Mouse (Mus musculus): ENCODE results near the gene Cnksr3. TPM values are rescaled to one million over a fixed set of nuclear protein-coding genes. Genes with fewer than 3 reads are reported as not detected.

The Cnksr3 gene
- total and polyA plus RNA-seq, 3 experiments: not detected

GRCm38 (mm10) chr10:7205576-7205975 is 6.5 kb downstream of the Cnksr3 start:
- Histone ChIP-seq H3K9me3 (replicated peaks; ENCODE audit: insufficient read depth, low read length) (no peaks in the 10 kb centered on the region), H3K9ac (ENCODE audit: control insufficient read depth, low read depth, low read length, poor library complexity, severe bottlenecking) (no peak overlapping the region), H3K4me3 (ENCODE audit: control insufficient read depth in 1 of 2, insufficient read depth in 1 of 2, low read depth in 2 of 2, low read length in 2 of 2) (no peak overlapping the region), H3K36me3 (ENCODE audit: control insufficient read depth in 1 of 2, insufficient read depth in 2 of 2, low read length in 2 of 2) (no peaks in the 10 kb centered on the region), H3K4me1 (ENCODE audit: control insufficient read depth in 1 of 2, insufficient read depth in 2 of 2, low read length in 2 of 2) (no peaks in the 10 kb centered on the region), H3K27me3 (ENCODE audit: control insufficient read depth in 1 of 2, insufficient read depth in 2 of 2, low read length in 2 of 2) (no peaks in the 10 kb centered on the region), H3K79me2 (ENCODE audit: control insufficient read depth, insufficient read depth, low read length, poor library complexity) (no peaks in the 10 kb centered on the region), H3K27ac (ENCODE audit: control insufficient read depth, low read depth, low read length) (no peak overlapping the region)
- no peak for TF ChIP-seq USF2 (IDR thresholded peaks at IDR 0.05; ENCODE audit: borderline replicate concordance in 1 of 2, insufficient read depth in 1 of 2, low read depth in 1 of 2, low read length in 2 of 2)
- no peak for TF ChIP-seq KAT2A (conservative IDR thresholded peaks at IDR 0.05; ENCODE audit: low read depth, low read length)
- no peak for TF ChIP-seq ZMIZ1 (IDR thresholded peaks at IDR 0.05; ENCODE audit: low read depth, low read length)
- no peak for TF ChIP-seq POLR2A (IDR thresholded peaks at IDR 0.05; ENCODE audit: control insufficient read depth in 1 of 2, insufficient read depth in 1 of 2, low read depth in 1 of 2, low read length in 2 of 2, poor library complexity in 1 of 2)
- TF ChIP-seq MYC (IDR thresholded peaks at IDR 0.05; ENCODE audit: low read depth, low read length): no peak
- no peak for TF ChIP-seq MAZ (IDR thresholded peaks at IDR 0.05; ENCODE audit: low read depth, low read length)
- no peak for TF ChIP-seq GATA1 (IDR thresholded peaks at IDR 0.05; ENCODE audit: low read depth, low read length)
- no peak for TF ChIP-seq TCF12 (IDR thresholded peaks at IDR 0.05; ENCODE audit: low read depth, low read length)
- TF ChIP-seq USF1 (IDR thresholded peaks at IDR 0.05; ENCODE audit: low read depth, low read length): no peak
- no peak for DNase-seq (ENCODE audit: low read depth, low spot score)

GRCm38 (mm10) chr10:7204953-7205352 is 7.1 kb downstream of the Cnksr3 start:
- Histone ChIP-seq H3K4me3 (ENCODE audit: control insufficient read depth in 1 of 2, insufficient read depth in 1 of 2, low read depth in 2 of 2, low read length in 2 of 2) (no peak overlapping the region), H3K4me1 (ENCODE audit: control insufficient read depth in 1 of 2, insufficient read depth in 2 of 2, low read length in 2 of 2) (no peaks in the 10 kb centered on the region)
- DNase-seq (ENCODE audit: low read depth, low spot score): no peak

More at GRCm38 (mm10) chr10:7204953-7205352, 7.1 kb downstream of the Cnksr3 start:
- Histone ChIP-seq H3K27me3 (ENCODE audit: control insufficient read depth in 1 of 2, insufficient read depth in 2 of 2, low read length in 2 of 2) (no peaks in the 10 kb centered on the region), H3K36me3 (ENCODE audit: control insufficient read depth in 1 of 2, insufficient read depth in 2 of 2, low read length in 2 of 2) (no peaks in the 10 kb centered on the region), H3K27ac (ENCODE audit: control insufficient read depth, low read depth, low read length) (no peak overlapping the region), H3K9me3 (replicated peaks; ENCODE audit: insufficient read depth, low read length) (no peaks in the 10 kb centered on the region), H3K79me2 (ENCODE audit: control insufficient read depth, insufficient read depth, low read length, poor library complexity) (no peaks in the 10 kb centered on the region), H3K9ac (ENCODE audit: control insufficient read depth, low read depth, low read length, poor library complexity, severe bottlenecking) (no peak overlapping the region)
- TF ChIP-seq TAL1 (IDR thresholded peaks at IDR 0.05; ENCODE audit: low read length) (no peak), GABPA (IDR thresholded peaks at IDR 0.05; ENCODE audit: low read depth, low read length) (no peak), CHD1 (IDR thresholded peaks at IDR 0.05; ENCODE audit: low read depth, low read length) (no peak), SMC3 (IDR thresholded peaks at IDR 0.05; ENCODE audit: low read depth, low read length) (no peak), POLR2AphosphoS2 (IDR thresholded peaks at IDR 0.05; ENCODE audit: low read length) (no peak), USF1 (IDR thresholded peaks at IDR 0.05; ENCODE audit: low read depth, low read length) (no peak), MAX (IDR thresholded peaks at IDR 0.05; ENCODE audit: low read length) (no peak), ZMIZ1 (IDR thresholded peaks at IDR 0.05; ENCODE audit: low read depth, low read length) (no peak), EP300 (IDR thresholded peaks at IDR 0.05; ENCODE audit: low read depth in 1 of 2, low read length in 2 of 2) (no peak), MAFK (IDR thresholded peaks at IDR 0.05; ENCODE audit: borderline replicate concordance, low read depth, low read length) (no peak), ZC3H11A (IDR thresholded peaks at IDR 0.05; ENCODE audit: low read depth, low read length) (no peak), RAD21 (IDR thresholded peaks at IDR 0.05; ENCODE audit: low read depth, low read length) (no peak), MYB (IDR thresholded peaks at IDR 0.05; ENCODE audit: low read depth, low read length) (no peak), ZNF384 (IDR thresholded peaks at IDR 0.05; ENCODE audit: low read depth, low read length) (no peak), TBP (IDR thresholded peaks at IDR 0.05; ENCODE audit: low read depth, low read length) (no peak), NRF1 (IDR thresholded peaks at IDR 0.05; ENCODE audit: insufficient read depth, low read depth, low read length, poor library complexity, severe bottlenecking) (no peak), POLR2A (IDR thresholded peaks at IDR 0.05; ENCODE audit: control insufficient read depth in 1 of 2, insufficient read depth in 1 of 2, low read depth in 1 of 2, low read length in 2 of 2, poor library complexity in 1 of 2) (no peak), ETS1 (IDR thresholded peaks at IDR 0.05; ENCODE audit: low read depth, low read length) (no peak), RCOR1 (IDR thresholded peaks at IDR 0.05; ENCODE audit: low read depth, low read length) (no peak), POLR2AphosphoS5 (IDR thresholded peaks at IDR 0.05; ENCODE audit: borderline replicate concordance, low read depth, low read length) (no peak)

Measured in MEL (cell line).